Mouse (Mus musculus) ES-E14 (cell line): ENCODE results near the gene Marco.

ENCODE experiments used
- CHD2 ChIP-seq: IDR thresholded peaks from 2 replicates; pipeline ENCODE4 v1.6.1; 2014; ENCODE audit warnings: mild to moderate bottlenecking, low read depth, low read length, inconsistent platforms
- HCFC1 ChIP-seq: IDR thresholded peaks from 2 replicates; pipeline ENCODE4 v1.6.1; 2012; ENCODE audit warnings: low read length, inconsistent platforms, borderline replicate concordance; ENCODE audit not compliant: insufficient read depth
- MAFK ChIP-seq: IDR thresholded peaks from 2 replicates; pipeline ENCODE4 v1.6.1; 2014; ENCODE audit warnings: mild to moderate bottlenecking, low read depth, low read length, inconsistent platforms; ENCODE audit not compliant: insufficient read depth
- ZC3H11A ChIP-seq: IDR thresholded peaks from 2 replicates; pipeline ENCODE4 v1.6.1; 2012; ENCODE audit warnings: low read depth, mild to moderate bottlenecking, inconsistent platforms, low read length, borderline replicate concordance
- ZNF384 ChIP-seq: IDR thresholded peaks from 2 replicates; pipeline ENCODE4 v1.6.1; 2012; ENCODE audit warnings: low read depth, low read length, inconsistent platforms

DNA sequence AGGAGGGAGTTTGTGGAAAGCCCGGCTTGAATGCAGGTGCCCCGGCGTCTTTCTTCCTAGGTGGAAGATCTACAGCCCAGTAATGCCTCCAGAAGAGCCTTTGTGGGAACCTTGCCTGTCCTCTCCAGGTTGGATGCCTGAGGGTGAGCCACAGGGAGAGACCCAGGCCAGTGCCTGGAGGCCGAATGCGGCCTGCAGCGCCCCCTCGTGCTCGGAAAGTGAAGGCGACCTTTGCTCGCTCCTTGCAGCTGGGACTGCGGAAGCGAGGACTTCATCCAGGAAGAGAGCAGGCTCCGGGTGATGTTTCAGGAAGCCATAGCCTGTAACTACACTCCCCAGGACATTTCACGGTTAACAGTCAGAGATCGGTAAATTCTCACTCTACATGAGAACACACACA is 35.9 kb downstream of the Marco start:
- no peak for TF ChIP-seq MAFK
- no peak for TF ChIP-seq HCFC1
- TF ChIP-seq CHD2, result no peak
- peak; percentile 73; the same call in 1 of the 2 replicates for TF ChIP-seq ZC3H11A
- peak; percentile 5; the same call in 1 of the 2 replicates for TF ChIP-seq ZNF384
